Mouse (Mus musculus) small intestine, adult 2 months (tissue): ENCODE results near the gene Ak5.

Experiments
- CTCF ChIP-seq: fragments of 200-500 bp; IDR thresholded peaks from 2 replicates; pipeline ENCODE4 v1.5.1; 2012; ENCODE audit warnings: low read depth, mild to moderate bottlenecking, control low read depth, inconsistent platforms, low read length, moderate library complexity, mixed read lengths; ENCODE audit not compliant: insufficient replicate concordance, insufficient read length; ENCODE audit errors: extremely low read depth
- POLR2A ChIP-seq: fragments of 200-500 bp; IDR thresholded peaks from 2 replicates; pipeline ENCODE4 v1.6.1; 2012; ENCODE audit warnings: low read depth, mild to moderate bottlenecking, control low read depth, inconsistent platforms, low read length, moderate library complexity

GRCm38 (mm10) chr3:152694950-152695349, 26.8 kb upstream of the Ak5 start:
- TF ChIP-seq CTCF (no peak), POLR2A (no peak)
